Mouse (Mus musculus): ENCODE data around the gene Dhx29. TPM values are rescaled to one million over a fixed set of nuclear protein-coding genes. Genes with fewer than 3 reads are reported as not detected.

Gene Dhx29
- total and polyA plus RNA-seq, 3 experiments = 13.0 to 25.1 (median 21.1) TPM

DNA sequence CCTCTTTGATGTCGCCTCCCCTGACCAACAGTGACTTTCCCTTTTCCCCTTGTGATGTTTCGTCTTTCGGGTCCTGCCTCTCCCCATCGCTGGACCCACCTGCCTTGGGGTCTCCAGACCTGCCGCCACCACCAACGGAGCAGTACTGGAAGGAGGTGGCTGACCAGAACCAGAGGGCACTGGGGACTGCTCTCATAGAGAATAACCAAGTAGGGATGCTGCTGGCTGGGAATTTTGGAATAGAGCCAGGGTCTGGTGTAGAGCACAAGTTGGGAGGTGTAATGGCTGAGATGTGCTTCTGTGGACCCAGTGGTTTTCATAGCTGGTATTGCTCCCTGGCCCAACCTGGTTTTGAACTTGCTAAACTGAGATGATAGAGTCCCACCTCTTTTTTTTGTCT, 70.1 kb downstream of the Dhx29 start:
- Histone ChIP-seq H3K4me2 (ENCODE audit: insufficient read depth, low read depth, poor library complexity, severe bottlenecking) (no peak overlapping the region), H3K27ac (ENCODE audit: insufficient read depth, low read depth) (no peak overlapping the region), H3K4me3 (replicated peaks in 1 of 3; ENCODE audit: low read depth in 2 of 3, low read length in 2 of 3, poor library complexity in 1 of 3) (no peak overlapping the region), H3K9ac (ENCODE audit: insufficient read depth, low read depth) (no peak overlapping the region), H3K4me1 (ENCODE audit: control insufficient read depth in 1 of 2, insufficient read depth in 2 of 2) (peaks cover 0 to 45% of the 10 kb centered on the region in 2 experiments; a peak in 2 of 4 replicates), H3K36me3 (replicated peaks in 1 of 2; ENCODE audit: control insufficient read depth in 1 of 2, insufficient read depth in 1 of 2, low read length in 1 of 2) (no peaks in the 10 kb centered on the region), H3K79me2 (replicated peaks; ENCODE audit: control insufficient read depth, extremely low read depth, insufficient read depth, poor library complexity, severe bottlenecking) (no peaks in the 10 kb centered on the region), H3K27me3 (replicated peaks) (peaks cover 55% of the 10 kb centered on the region), H3K9me3 (replicated peaks; ENCODE audit: low read length) (no peaks in the 10 kb centered on the region)
- in situ Hi-C loops (cut with MboI; ENCODE audit: low pct_ligation_motif_present, low pct_unique_long_range_greater_than_20kb, low sequenced_read_pairs) = no loop called here
- TF ChIP-seq MAFK (IDR thresholded peaks at IDR 0.05; ENCODE audit: insufficient replicate concordance, low read length) (no peak), NELFE (IDR thresholded peaks at IDR 0.05; ENCODE audit: low read depth, low read length) (no peak), ELF1 (IDR thresholded peaks at IDR 0.05; ENCODE audit: low read depth, low read length) (no peak), GABPA (IDR thresholded peaks at IDR 0.05; ENCODE audit: insufficient replicate concordance, low read depth, low read length) (no peak), ETS1 (conservative IDR thresholded peaks at IDR 0.05; ENCODE audit: low read depth, low read length) (no peak), PAX5 (IDR thresholded peaks at IDR 0.05; ENCODE audit: low read length) (no peak)
- no peak for DNase-seq (ENCODE audit: extremely low read depth)
- dilution Hi-C loops (cut with MboI; ENCODE audit: extremely low pct_ligation_motif_present, extremely low pct_unique_long_range_greater_than_20kb, low sequenced_read_pairs) = no loop called here

DNA sequence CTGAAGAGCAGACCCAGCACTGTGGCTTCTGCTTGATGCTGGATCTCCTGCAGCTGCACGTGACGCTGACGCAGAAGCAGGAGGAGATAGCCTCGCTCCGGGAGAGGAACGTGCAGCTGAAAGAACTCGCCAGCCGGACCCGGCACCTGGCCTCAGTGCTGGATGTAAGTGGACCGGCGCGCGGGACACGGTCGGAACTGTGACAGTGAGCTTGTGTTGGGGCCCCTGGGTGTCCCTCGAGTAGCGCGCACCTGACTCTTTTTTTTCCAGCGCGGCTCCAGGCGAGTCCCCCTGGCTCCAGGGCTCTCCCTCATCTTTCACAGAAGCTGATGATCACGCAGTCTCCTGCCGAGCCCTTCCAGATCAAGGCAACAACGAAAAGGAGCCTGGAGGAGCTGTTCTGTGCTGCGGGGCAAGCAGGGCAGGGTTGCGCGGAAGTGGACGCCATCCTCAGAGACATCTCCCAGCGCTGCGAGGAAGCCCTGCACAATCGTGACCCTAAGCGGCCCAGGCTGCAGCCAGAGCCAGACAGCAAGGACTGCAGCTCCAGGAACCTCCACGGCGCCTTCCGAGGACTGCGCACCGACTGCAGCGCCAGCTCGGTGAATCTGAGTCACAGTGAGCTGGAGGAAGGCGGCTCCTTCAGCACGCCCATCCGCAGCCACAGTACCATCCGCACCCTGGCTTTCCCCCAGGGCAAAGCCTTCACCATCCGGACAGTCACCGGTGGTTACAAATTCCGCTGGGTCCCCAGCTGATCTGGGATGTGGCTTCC, 71.4 kb downstream of the Dhx29 start:
- in situ Hi-C loops (cut with MboI; ENCODE audit: low pct_ligation_motif_present, low pct_unique_long_range_greater_than_20kb, low sequenced_read_pairs) (no loop called here), dilution Hi-C loops (cut with MboI; ENCODE audit: extremely low pct_ligation_motif_present, extremely low pct_unique_long_range_greater_than_20kb, low sequenced_read_pairs) (no loop called here)
- Histone ChIP-seq H3K4me3 (replicated peaks in 1 of 3; ENCODE audit: low read depth in 2 of 3, low read length in 2 of 3, poor library complexity in 1 of 3) (no peak overlapping the region), H3K27me3 (replicated peaks) (peaks cover 44% of the 10 kb centered on the region), H3K36me3 (replicated peaks in 1 of 2; ENCODE audit: control insufficient read depth in 1 of 2, insufficient read depth in 1 of 2, low read length in 1 of 2) (no peaks in the 10 kb centered on the region), H3K9ac (ENCODE audit: insufficient read depth, low read depth) (no peak overlapping the region), H3K4me1 (ENCODE audit: control insufficient read depth in 1 of 2, insufficient read depth in 2 of 2) (peaks cover 0 to 41% of the 10 kb centered on the region in 2 experiments; a peak in 2 of 4 replicates), H3K79me2 (replicated peaks; ENCODE audit: control insufficient read depth, extremely low read depth, insufficient read depth, poor library complexity, severe bottlenecking) (no peaks in the 10 kb centered on the region), H3K4me2 (ENCODE audit: insufficient read depth, low read depth, poor library complexity, severe bottlenecking) (peak overlapping the region; percentile 55), H3K27ac (ENCODE audit: insufficient read depth, low read depth) (no peak overlapping the region), H3K9me3 (replicated peaks; ENCODE audit: low read length) (no peaks in the 10 kb centered on the region)
- no peak for DNase-seq (ENCODE audit: extremely low read depth)
- TF ChIP-seq ZMIZ1 (IDR thresholded peaks at IDR 0.05; ENCODE audit: low read depth, low read length) (no peak), BHLHE40 (IDR thresholded peaks at IDR 0.05; ENCODE audit: low read depth, low read length) (peak; percentile 71), MAZ (IDR thresholded peaks at IDR 0.05; ENCODE audit: low read depth, low read length) (no peak), JUN (IDR thresholded peaks at IDR 0.05; ENCODE audit: insufficient read depth, low read depth, low read length) (no peak), TCF12 (IDR thresholded peaks at IDR 0.05; ENCODE audit: low read depth, low read length) (no peak)

DNA sequence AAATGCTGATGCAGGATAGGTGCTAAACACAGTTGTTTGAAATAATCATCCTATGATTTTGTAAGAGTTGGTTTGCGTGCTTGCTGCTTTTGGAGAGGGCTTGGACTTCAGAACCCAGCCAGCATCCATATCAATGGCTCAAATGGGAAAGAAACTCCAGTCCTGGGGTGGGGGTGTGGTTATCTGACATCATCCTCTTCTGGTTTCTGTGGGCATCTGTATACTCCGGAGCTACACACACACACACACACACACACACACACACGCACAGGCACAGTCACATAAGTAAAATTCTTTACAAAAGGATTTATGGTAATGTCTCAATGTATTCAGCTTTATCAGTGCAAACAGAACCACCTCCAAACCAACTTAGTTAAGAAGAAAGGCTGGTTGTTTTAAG, 72.8 kb downstream of the Dhx29 start:
- H3K9ac ChIP-seq (ENCODE audit: insufficient read depth, low read depth) = no peak overlapping the region
- H3K27me3 ChIP-seq (replicated peaks) = peaks cover 30% of the 10 kb centered on the region
- TF ChIP-seq NRF1 (IDR thresholded peaks at IDR 0.05; ENCODE audit: low read depth, low read length) (no peak), SIN3A (IDR thresholded peaks at IDR 0.05; ENCODE audit: low read length) (no peak), POLR2A (IDR thresholded peaks at IDR 0.05; ENCODE audit: low read depth, low read length) (no peak), RCOR1 (conservative IDR thresholded peaks at IDR 0.05; ENCODE audit: low read depth, low read length) (no peak), MAFK (IDR thresholded peaks at IDR 0.05; ENCODE audit: insufficient replicate concordance, low read length) (no peak)
- dilution Hi-C loops (cut with MboI; ENCODE audit: extremely low pct_ligation_motif_present, extremely low pct_unique_long_range_greater_than_20kb, low sequenced_read_pairs) (no loop called here), in situ Hi-C loops (cut with MboI; ENCODE audit: low pct_ligation_motif_present, low pct_unique_long_range_greater_than_20kb, low sequenced_read_pairs) (no loop called here)
- no peaks in the 10 kb centered on the region for H3K36me3 ChIP-seq (replicated peaks in 1 of 2; ENCODE audit: control insufficient read depth in 1 of 2, insufficient read depth in 1 of 2, low read length in 1 of 2)
- DNase-seq (ENCODE audit: extremely low read depth) = no peak
- no peak overlapping the region for H3K27ac ChIP-seq (ENCODE audit: insufficient read depth, low read depth)
- peaks cover 0 to 26% of the 10 kb centered on the region in 2 experiments; a peak in 2 of 4 replicates for H3K4me1 ChIP-seq (ENCODE audit: control insufficient read depth in 1 of 2, insufficient read depth in 2 of 2)
- H3K4me3 ChIP-seq (replicated peaks in 1 of 3; ENCODE audit: low read depth in 2 of 3, low read length in 2 of 3, poor library complexity in 1 of 3) = no peak overlapping the region
- no peaks in the 10 kb centered on the region for H3K79me2 ChIP-seq (replicated peaks; ENCODE audit: control insufficient read depth, extremely low read depth, insufficient read depth, poor library complexity, severe bottlenecking)
- H3K9me3 ChIP-seq (replicated peaks; ENCODE audit: low read length) = no peaks in the 10 kb centered on the region
- no peak overlapping the region for H3K4me2 ChIP-seq (ENCODE audit: insufficient read depth, low read depth, poor library complexity, severe bottlenecking)

Data from CH12.LX (cell line).